Mouse (Mus musculus): ENCODE measurements at regions not wholly inside any gene's neighbourhood (a gene's known extent, or its start where the extent isn't known, plus 50 kb on each side); places are given as distances from the start of the nearest gene placed in this dataset.
A peak's percentile ranks its signal among the peaks of the same experiment; 100 is the strongest.

DNA sequence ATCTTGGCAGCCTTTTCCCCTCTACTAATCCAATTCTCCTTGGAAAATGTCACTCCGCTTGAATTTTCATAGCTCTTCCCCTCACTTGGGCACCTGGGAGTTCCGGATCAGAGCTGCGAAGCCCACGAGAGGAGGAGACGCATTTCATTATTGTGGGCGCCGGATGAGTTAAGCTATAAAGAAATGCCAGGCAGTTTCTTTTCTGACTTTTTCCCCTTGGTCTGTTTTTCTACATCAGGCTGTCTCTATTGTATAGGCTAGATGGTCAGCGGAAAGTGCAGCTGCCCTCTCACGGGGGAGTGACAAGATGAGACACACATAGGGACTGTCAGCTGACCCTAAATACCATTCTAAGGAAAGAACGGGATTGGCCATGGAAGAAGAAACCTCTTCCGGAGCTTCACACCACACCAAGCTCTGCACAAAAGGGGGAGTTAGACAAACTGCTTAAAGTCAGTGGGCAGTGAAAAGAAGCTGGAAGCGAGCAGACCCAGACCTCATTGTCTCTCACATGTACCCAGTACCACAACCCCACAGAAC lies 369.3 kb upstream of the Trib2 start:
- no peak for DNase-seq

- DNase-seq: peak; percentile 25 to 44
These were observed 368.8 kb upstream of the Trib2 start for GRCm38 (mm10) chr12:16185431-16185923.

GRCm38 (mm10) chr12:16183055-16183454 lies 366.3 kb upstream of the Trib2 start:
- DNase-seq: no peak

DNA sequence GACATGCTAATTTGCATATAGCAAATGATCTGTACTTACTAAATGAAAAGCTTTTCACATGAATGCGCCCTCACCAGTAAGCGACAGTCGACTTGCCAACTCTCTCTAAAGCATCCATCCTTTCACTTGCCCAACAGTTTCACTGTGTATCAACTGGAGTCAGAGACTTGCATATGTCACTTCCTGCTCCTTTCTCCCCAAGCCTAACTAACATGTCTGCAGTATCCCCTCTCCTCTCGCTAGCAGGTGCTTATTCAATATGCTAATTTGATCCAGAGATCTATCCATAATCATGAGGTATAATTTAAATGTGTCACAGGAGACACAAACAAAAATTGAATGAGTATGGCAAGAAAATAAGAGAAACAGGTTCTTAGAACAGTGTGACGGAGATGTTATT lies 364.9 kb upstream of the Trib2 start:
- no peak for DNase-seq

GRCm38 (mm10) chr12:16179897-16180296 lies 363.2 kb upstream of the Trib2 start:
- no peak for DNase-seq

- no peak for DNase-seq
These were observed 359.6 kb upstream of the Trib2 start for GRCm38 (mm10) chr12:16176326-16176725.

DNA sequence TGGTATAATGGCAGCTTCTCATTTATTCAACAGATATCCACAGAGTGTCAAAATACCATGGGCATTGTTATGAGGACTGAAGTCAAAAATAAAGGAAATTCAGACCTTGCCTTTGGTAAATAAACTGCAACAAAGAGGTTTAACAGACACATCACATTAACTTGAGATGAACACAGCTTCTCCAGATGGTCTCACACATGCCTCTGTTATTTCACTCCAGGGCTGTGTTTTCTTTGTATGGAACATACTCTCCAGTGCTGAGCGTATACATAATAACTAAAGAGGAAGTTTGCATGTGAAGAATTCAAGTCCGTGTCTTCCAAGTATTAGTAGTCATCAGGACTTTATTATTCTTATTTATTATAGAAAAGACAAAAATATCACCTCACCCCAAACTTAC lies 355.5 kb upstream of the Trib2 start:
- DNase-seq: no peak

GRCm38 (mm10) chr12:16171636-16172035 lies 354.9 kb upstream of the Trib2 start:
- no peak for DNase-seq

GRCm38 (mm10) chr12:16169781-16170535 lies 353.2 kb upstream of the Trib2 start:
- no peak for DNase-seq

DNA sequence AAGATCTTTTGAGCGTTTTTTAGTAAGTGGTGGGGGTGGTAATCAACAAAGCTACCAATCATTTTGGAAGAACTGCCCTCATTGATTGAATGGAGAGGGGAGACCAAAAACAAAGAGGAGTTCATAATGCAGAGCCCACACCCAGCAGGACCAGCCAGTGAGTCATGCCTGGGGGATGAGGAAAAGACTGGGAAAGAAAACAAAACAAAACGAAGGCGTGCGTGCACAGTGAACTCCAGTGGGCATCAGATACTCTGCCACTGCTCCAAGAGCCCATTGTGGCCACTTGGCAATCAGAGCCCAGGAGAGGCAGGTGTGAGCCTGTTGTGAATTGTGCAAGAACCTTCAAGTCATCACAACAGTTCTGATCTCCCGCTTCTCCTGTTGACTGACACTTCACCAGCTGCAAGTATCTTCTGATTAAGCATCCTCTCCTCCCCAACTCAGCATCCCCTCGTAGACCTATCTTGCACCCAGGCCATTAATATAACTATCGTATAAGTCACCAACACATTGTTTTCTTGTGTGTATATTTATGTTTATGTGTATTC lies 351.1 kb upstream of the Trib2 start:
- DNase-seq: no peak

DNA sequence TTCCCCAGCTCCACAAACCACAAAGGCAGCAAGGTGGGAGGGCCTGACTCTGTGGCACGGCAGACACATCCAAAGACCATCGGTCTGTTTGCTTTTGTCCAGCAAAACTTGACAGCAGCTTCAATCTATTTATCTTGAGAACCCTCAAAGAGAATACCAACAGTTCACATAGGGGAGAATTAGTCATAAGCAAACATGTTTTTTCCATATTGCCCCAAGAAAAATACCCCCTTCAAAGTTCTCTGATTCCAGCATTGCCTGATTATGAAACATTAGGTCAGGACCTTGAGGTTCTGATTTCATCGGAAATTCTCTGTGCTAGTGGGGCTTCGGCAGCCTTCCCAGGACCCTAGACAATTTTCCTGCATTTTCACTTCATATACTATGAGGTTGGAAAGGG lies 348.4 kb upstream of the Trib2 start:
- no peak for DNase-seq

- DNase-seq: no peak
These were observed 345.2 kb upstream of the Trib2 start for GRCm38 (mm10) chr12:16161947-16162346.

DNA sequence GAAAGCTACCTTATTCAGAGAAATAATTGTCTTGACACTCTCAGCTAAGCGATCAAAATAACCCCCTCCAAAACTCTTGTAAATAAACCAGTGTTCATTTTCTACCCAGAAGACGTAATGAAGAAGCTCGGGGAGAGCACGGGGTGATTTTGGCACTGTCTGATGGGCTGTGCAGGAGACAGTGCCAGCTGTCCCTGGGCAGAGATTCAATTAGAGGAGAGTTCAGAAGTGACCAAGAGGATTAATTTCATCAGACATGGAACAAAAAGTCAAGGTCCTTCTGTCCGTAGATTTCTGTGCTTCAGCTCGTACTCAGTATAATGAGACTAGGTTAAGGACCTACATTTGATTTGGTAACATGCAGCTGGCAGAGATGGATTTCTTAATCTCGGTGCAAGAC lies 341.2 kb upstream of the Trib2 start:
- no peak for DNase-seq

- DNase-seq: no peak
These were observed 339.3 kb upstream of the Trib2 start for GRCm38 (mm10) chr12:16155791-16156558.

- no peak for DNase-seq
These were observed 337.5 kb upstream of the Trib2 start for GRCm38 (mm10) chr12:16154256-16154655.

DNA sequence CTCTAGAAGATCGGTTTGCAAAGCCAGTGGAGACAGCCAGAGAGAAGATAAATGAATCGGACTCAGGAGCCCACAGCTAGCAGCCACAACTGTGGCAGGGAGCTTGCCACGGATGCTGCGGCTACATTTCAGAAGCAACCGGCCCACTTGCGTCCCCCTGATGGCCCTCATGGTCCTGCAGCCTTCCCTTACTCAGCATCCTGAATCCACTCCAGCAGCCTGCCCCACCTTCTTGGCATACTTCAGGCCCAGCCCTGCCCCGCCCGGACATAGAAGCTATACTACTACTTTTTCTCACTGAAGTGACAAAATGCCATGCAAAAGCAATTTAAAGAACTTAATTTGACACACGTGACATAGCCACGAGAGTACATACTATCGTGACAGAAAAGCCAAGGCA lies 335.4 kb upstream of the Trib2 start:
- DNase-seq: no peak

- DNase-seq: no peak
These were observed 334.5 kb upstream of the Trib2 start for GRCm38 (mm10) chr12:16151170-16151702.

GRCm38 (mm10) chr12:16146919-16147318 lies 330.2 kb upstream of the Trib2 start:
- no peak for DNase-seq

DNA sequence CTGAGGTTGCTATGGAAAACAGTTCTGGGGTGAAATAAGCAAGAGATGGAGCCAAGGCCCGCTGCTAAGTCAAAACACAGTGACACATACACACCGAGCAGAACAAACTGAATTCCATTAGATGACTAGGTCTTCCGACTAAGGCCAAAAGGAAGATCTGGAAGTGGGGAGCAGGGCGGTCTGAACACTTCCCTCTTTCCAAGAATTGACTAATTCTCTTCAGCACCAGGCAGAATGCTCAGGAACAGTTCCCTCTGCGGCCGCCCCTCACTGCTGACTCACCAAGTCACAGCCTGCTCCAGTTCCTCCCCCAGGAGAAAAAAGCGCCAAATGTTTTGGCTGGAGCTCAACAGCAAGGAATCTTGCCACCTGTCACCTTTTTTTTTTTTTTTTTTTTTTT lies 328.9 kb upstream of the Trib2 start:
- no peak for DNase-seq

DNA sequence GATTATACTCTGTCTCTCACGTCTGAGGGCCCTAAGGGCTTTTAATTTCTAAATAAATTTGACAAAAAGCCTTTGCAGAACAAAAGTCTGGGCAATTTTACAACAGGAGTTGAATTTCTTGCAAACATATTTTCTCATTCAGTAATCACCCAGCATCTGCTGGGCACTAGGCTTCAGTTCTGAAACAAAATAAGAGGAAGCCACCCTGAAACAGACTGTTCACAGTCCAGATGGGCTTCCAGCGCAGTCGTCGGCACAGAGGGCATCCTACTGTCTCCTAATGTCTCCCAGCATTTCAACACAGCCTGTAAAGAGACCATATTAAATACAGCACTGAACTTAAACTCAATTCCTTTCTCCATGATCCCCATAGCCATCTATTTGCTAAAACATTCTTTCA lies 324.5 kb upstream of the Trib2 start:
- no peak for DNase-seq

- DNase-seq: no peak
These were observed 323.9 kb upstream of the Trib2 start for GRCm38 (mm10) chr12:16140511-16141110.

- DNase-seq: no peak
These were observed 322.4 kb upstream of the Trib2 start for GRCm38 (mm10) chr12:16139152-16139551.

DNA sequence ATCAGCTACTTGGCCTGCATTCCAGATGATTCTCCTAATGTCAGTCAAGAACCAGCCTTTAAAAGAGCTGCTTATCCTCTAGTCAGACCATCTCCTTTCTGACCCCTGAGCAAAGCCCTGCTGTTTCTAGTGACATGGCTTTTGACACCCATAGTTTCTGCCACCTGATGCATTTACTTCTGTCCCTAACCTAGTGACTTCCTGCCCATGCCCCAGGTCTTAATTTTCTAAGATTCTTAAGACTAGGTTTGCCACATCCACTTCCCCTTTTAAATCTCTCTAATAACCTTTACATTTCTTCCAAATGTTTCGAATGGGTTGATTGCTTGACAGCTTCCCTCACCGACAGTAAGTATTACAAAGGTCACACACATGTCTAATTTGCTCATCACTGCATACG lies 321.1 kb upstream of the Trib2 start:
- peak in 1 of 2 experiments; percentile 12 for DNase-seq

Data from spleen, adult 18-20 months (tissue).